Mouse (Mus musculus) T-cell, adult 2 months (primary cell): ENCODE results near the gene Ndrg2.

Experiments
- DNase-seq: peaks from one replicate; pipeline ENCODE4 v3.0.0; 2022; ENCODE audit warnings: low spot score

The Ndrg2 gene

DNA sequence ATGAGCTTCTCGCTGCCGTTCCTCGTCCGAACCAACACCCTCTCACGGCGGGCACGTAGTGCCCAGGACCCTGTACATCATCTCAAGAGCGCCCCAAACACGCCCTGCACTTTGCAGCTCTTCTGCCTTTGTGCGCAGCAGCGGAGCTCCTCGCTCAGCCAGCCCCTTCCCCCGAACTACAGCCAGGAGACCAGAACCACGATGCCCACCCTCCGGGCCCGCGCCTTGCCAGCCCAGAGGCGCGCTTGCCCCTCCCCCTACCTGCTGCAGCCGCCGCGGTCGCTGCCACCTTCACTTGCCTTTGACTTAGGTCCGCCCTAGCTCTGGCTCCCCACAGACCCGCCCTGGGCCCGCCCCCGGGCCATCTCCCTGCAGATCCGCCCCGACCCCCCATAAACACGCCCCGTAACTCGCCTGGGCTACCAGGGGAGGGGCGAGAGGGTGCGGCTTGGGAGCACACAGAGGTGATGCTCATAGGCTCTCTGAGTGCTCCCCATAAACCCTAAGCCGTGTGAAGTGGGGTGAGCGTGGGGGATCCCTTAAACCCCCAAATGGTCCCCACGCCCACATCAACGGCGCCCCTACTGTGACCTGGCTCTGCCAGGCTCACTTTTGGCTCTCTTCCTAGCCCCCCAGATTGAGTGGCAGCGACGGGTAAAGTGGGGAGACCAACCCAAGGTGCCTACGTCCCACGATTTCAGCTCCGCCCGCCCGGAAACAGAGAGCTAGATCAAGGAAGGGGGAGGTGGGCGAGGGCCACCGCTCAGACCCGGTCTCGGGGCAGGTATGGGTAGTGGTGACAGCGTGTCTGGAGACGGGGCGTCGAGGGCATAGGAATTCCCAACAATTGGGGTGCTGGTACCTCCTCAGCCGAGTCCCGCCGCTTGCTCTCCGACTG, 647 bp downstream of the Ndrg2 start:
- peak; percentile 94 for DNase-seq

DNA sequence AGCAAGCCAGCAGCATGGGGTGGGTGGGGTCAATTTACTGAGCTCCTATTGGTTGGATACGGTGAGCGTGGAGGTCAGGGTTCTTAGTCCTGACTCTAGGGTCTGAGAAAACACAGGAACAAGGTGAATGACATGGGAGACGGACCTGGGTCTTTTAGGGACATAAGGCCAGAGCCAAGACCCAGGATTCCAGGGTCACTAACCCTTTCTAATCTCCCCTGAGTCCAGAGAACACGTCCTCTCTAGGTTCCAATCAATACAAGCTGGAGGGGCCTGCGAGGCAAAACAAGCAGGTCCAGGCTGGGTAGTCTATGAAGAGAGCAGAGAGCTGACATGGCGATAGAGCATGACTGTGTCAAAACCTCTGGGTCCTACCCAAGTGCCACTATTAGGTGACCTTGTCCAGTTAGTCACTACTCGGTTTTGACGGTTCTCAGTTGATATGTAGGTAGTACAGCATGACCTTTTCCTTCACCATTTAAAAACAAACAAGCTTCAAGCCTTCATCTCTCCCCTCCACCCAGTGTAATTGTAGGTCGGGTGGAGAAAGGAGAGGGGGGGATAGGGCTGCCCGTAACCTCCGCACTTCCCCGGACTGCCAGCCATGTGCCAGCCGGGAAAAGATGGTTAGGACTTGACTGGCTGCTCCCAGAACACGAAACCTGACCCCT, 1.4 kb downstream of the Ndrg2 start:
- DNase-seq = no peak

DNA sequence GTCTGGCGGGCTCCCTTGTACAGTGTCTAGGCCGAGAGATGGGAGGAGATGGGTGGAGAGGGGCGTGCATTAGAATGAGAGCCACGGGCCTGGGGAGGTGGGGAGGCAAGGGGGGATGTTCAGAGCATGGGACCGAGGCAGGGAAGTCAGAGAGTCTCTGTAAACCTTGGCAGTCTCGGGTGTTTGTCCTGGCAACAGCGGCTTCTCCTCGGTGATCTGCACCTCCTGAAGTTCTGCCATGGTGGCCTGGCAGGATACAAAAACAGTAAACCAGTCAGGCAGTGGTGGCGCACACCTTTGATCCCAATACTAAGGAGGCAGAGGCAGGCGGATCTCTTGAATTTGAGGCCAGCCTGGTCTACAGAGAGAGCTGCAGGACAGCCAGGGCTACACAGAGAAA, 2.7 kb downstream of the Ndrg2 start:
- DNase-seq = no peak

DNA sequence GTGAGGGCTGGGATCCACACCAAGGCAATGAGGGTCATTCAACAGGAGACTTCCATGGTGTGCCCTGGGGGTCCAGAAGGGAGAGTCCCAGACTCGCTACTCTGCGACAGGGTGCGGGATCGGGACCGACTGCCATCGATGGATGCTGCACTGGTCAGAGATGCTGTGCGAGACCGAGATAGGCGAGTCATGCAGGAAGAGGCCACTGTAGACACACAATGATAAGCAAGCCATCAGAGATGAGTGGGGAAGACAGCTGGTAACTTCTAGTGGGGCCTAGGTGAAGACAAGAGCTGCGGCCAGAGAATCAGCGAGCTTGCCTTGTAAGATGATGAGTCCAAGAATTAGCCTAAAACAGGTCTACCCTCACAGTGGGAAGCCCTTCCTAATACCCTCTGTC, 7.9 kb downstream of the Ndrg2 start:
- no peak for DNase-seq

DNA sequence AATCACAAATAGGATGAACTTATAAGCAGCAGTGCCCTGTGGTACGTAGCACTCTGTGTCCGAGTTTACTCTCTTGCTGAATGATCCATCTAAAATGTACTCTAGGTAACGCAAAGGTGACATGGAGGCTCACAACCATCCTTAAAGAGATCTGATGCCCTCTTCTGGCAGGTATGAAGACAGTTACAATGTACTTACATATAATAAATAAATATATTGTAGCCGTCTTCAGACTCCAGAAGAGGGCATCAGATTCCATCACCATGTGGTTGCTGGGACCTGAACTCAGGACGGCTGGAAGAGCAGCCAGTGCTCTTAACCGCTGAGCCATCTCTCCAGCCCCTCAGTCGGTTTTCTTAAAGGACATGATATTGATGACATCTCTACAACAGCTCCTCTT, 9.3 kb downstream of the Ndrg2 start:
- DNase-seq = no peak

DNA sequence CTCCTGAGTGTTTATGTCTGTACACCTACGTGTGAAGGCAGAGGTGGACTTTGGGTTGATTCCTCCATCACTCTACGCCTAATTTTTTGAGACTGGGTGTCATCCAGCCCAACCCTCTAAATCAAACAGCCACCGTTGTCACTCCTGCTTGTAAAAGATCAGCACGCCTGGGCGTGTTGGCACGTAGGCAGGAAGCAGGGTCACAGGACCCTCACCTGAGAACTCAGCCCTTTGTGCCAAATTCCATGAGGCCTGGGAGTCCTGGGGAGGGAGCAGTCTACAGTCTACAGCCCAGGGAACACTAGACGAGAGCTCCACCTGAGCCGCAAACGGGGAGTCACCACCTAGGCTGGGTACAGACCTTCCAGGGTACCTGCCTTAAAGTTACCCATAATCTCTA, 10.2 kb downstream of the Ndrg2 start:
- no peak for DNase-seq

- DNase-seq = peak; percentile 66
Observed at GRCm38 (mm10) chr14:51902806-51903710, 10.9 kb downstream of the Ndrg2 start.

DNA sequence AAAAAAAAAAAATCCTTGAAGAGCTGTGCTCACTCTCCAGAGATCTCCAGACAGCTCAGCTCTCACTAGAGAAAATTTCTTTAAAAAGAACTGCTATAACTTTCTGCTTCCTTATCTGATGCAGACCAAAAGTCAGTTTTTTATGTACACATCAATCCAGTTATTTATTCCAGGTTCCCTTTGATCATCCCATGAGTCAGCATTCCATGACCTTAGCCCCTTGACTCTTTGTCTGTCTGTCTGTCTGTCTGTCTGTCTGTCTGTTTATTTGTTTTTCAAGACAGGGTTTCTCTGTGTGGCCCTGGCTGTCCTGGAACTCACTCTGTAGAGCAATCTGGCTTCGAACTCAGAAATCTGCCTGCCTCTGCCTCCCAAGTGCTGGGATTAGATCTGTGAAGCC, 14.6 kb downstream of the Ndrg2 start:
- no peak for DNase-seq

DNA sequence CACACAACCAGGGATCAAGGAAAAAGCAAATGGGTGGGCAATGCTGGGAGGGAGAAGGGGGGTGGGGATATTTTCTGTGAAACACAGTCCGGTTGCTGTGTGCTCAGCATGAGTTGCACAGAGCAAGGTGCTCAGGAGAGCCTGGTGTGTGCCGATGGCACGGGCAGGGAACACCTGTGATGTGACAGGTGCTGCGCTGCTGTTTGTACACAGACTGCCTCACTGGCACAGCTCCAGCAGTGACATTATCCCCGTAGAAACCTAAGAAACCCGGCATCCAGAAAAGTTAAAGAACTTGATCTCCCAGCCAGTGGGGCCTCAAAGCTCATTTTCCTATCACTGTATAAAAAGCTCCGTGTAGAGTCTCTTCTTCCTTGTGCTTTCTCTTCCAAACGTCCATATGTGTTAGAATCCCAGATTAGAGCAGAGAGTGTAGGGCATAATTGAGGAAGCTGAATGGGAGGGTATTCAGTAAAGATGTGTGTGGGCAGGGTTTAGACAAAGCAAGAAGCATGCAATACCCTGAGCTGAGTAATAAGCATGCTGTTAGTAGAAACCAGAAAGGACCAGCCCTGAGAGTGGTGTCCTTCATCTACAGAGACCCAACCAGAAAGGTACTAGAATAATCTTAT, 17.3 kb downstream of the Ndrg2 start:
- no peak for DNase-seq

DNA sequence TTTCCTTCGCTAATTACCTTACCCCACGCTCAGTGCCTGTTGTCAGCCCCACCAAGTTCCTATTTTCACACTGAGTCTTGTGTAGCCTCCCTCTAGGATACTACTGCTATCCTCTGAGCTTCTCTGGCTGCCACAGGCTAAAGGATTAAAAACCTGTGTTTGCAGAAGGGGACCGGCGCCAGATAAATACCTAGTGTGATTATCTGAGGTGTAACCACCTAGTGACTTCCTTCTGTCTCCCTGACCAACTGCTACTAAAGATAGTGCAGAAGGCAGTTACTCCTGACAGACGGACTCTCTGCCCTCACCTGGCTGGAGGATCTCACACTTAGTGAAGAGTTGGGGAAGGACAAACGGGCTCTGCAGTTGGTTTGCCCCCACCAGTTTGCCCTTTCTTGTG, 17.9 kb downstream of the Ndrg2 start:
- DNase-seq = no peak

DNA sequence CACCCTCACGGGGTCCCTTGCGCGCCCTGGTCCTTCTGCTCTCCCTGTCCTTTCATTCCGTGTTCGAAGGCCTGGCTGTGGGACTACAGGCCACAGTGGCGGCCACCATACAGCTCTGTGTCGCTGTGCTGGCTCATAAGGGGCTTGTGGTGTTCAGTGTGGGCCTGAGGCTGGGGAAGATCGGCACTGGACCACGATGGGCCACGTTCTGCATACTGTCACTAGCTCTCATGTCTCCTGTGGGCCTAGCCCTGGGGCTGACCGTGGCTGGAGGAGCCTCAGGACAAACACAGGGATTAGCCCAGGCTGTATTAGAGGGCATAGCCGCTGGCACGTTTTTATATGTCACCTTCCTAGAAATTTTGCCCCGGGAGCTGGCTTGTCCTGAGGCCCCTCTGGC, 18.9 kb downstream of the Ndrg2 start:
- DNase-seq = no peak

DNA sequence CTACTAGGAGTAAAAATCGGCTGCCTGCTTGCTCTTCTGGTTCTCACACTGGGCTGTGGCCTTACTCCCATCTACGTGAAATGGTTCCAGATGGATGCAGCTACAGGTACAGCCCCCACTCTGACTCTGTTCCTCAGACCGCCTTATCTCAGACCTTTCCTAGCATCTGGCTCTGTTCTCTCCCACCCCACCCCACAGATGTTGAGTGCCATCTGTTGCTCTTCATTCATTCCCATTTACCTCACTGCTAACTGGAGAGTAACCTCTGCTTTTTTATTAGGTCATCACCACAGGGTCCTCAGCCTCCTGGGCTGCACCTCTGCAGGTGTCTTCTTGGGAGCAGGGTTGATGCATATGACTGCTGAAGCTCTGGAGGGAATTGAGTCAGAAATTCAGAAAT, 20.1 kb downstream of the Ndrg2 start:
- DNase-seq = no peak

DNA sequence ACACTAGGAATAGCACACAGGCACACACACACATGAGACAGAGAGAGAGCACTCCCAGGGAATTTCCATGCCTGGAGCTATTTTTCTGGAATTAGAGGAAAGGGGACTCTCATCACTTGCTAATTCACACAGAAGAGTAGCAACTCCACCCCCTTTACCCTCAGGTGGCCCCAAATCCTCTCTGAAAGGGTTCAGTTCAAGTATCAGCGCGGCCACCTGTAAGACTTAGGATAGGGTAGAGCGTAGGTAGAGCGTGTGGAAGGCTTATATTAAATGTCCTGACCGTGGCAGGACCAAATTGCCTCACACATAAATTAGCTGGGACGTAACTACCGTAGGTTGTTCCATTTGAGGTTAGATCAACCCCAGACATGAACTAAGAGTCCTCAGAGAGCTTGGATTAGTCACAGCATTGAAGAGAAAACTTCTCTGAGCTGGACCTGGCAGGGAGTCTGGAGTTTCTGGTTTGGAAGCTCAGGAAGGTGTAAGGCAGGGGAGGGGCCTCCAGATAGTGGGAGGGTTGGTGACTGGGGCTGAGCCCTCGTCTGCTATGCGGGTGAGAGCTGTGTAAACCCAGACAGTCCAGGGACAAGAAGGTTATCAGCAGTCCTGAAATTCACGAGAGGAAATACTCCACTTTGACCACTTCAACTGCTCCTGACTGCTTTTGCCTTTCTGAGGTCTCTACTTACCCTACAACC, 20.7 kb downstream of the Ndrg2 start:
- no peak for DNase-seq

DNA sequence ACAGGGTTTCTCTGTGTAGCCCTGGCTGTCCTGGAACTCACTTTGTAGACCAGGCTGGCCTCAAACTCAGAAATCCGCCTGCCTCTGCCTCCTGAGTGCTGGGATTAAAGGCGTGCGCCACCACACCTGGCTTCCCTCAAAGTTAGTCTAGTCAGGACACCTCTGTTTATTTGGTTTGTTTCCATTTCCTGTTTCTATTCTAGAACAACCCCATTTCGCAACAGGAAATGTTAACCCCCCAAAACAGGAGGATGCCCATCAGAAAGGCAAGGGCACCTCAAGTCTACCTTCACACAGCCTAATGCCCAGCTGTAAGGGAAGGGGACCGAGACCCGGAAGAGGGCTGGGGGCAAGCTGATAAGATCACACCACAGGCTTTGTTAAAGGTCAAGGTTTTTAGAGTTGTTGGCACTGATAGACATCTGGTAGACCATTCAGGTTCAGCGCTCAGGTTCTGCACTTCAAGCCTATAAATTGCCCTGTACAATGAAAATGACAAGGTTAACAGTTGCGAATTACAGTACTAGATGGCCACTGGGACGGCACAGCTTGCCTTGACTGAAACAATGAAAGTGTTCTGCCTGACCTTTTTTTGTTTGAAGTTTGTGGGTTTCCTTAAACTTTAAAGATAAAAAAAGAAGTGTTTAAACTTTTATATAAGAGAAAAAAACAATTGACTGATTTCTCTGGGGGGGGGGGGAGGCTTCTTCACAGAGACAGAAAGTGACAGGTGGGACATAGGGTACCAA, 21.6 kb downstream of the Ndrg2 start, which contains the start of gene Slc39a2:
TSS of gene Slc39a2 (plus strand) at position 699 of the 749 bp plus-strand sequence.
- DNase-seq = peak; percentile 15

- no peak for DNase-seq
Observed at GRCm38 (mm10) chr14:51889833-51890232, 24.1 kb downstream of the Ndrg2 start.

DNA sequence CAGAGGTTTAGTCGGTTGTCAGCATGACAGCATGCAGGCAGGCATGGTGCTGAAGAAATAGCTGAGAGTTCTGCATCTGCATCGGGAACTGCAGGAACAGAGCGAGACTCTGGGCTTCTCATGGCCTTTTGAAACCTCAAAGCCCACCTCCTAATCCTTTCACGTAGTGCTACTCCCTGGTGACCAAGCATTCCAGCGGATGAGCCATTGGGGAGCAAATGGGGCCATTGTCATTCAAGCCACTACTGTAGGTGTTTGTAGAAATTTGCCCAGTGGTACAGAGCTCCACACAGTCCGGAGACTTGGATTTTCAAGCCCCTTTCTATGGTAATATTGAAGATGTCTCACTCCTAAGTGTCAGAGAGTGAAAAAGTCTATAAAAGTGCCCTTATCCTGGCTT, 27.9 kb downstream of the Ndrg2 start:
- no peak for DNase-seq

DNA sequence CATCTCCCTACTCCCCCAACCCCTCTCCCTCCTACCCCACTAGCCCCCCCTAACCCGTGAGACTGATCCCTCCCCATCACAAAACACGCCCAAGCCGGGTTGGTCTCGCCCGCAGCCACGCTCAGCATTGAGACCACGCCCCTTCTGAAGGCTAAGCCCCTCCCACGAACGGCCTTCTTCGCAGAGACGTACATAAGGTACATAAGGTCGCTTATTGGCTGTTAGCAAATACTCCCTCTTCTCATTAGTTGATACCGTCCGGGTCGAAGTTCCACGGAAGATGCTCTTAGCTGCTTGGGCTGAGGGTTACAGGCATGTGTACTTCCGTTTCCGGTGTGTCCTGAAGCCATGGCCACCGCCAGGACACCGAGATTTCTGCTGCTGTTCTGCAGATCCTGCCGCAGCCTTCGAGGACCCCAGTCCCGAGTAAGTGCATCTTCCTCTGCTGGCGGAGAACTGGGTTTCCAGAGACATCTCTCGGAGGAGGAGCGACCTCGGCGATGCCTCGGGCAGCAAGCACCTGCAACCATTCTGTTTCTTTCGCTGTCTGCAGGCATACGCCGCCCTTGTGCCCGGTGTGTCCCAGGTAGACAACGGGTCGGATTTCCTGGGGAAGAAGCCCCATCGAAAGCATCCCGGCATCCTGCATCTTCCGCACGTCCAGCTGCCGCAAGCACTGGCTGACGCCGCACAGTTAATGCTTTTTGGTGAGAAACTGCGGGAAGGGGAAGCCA, 29.2 kb downstream of the Ndrg2 start, which contains the start of gene Mettl17:
TSS of gene Mettl17 (plus strand) at position 245 of the 734 bp plus-strand sequence.
- DNase-seq = peak; percentile 95

DNA sequence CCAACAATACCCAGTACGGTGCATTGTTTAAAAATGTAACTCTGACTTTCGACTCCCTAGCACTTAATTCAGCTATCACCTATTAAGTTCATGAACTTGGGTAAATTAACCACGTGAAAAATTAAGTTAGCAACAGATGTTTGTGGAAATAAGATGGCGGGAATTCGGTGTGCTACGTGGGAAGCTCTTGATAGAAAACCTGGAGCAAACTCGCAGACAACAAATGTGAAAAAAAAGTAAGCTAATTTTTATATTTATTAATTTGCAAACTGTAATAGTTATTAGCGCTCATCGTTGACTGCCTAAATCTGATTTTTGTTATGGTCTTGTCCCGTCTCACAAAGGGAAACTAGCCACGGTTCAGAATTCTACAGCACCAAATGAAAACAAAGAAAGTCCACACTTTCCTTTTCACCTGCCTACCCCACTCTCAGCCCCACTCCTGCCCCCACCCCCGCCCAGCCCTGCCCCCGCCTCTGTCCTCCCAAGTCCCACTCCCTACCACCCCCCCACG, 29.9 kb downstream of the Ndrg2 start:
- no peak for DNase-seq

DNA sequence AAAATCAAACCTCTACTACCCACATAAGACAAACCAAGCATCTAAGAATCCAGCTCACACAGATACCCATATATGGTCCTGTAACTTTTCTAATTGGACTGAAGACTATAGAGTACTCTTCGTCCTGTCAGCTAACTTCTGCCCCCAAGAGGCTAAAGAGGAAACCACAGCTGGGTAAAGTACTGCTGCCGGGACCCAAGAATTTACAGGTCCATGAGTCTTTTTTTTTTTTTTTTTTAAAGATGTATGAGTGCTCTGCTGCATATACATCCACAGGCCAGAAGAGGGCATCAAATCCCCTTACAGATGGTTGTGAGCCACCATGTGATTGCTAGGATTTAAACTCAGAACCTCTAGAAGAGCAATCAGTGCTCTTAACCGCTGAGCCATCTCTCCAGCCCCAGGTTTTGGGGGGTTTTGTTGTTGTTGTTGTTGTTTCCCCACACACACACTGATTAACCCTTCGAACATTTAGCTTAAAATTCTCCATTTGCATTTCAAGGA, 30.4 kb downstream of the Ndrg2 start:
- DNase-seq = peak; percentile 92
